Mouse (Mus musculus) lung, postnatal 0 days (tissue): ENCODE results near the gene Msi2.

Experiments
- CTCF ChIP-seq: IDR thresholded peaks from 2 replicates; pipeline ENCODE4 v1.5.1; 2016; ENCODE audit warnings: antibody characterized with exemption, mild to moderate bottlenecking
- EP300 ChIP-seq: IDR thresholded peaks from 2 replicates; pipeline ENCODE4 v1.6.1; 2016; ENCODE audit warnings: antibody characterized with exemption, mild to moderate bottlenecking, control low read depth

DNA sequence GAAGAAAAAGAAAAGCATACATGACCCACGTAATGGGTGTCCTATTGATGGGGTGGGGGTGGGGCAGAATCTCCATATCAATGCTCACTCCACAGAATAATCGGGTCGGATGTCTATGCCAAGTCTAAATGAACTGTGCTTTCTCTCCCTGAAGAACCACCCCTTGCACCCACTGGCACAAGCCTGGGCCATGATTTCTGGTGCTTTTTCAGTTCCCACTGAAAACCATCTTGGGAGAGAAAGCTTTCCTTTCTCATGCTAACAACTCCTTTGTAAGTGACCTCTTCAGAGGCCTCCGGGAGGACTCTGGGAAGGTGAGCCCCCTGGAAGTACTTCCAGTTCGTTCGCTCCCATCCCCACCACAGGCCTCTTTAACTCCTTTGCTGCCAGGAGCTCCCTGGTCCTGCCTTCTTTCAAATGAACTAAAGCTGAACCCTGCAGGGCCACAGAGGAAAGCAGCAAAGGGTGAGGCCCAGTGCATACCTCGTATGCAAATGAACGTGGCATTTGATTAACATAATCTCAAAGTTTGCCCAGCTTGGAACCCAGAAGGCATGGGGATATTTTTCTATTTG, 135.0 kb downstream of the Msi2 start:
- TF ChIP-seq CTCF (no peak), EP300 (no peak)
